Mouse (Mus musculus): Measurements from ENCODE around the gene Plppr3.

DNA sequence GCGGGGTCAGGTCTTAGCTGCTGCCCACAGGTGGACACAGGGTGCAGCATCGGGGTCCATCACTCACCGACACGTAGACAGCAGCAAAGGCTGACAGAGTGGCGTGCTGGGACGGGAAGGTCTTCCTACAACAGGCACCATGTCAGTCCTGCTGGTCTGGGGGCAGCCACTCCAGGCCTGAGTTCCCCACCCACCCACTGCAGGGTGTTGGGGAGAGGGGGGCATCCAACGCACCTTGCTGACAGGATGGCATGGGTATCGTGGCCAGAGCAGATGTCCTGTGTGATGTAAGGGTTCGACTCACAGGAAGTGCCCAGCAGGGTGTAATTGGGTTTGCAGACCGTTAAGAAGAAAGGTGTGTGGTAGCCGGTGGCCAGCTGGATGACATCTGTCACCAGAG, 7.8 kb downstream of the Plppr3 start:
- TF ChIP-seq GATA1 (IDR thresholded peaks at IDR 0.05; ENCODE audit: low read length) (no peak), TAL1 (IDR thresholded peaks at IDR 0.05; ENCODE audit: low read length) (no peak)

Data from erythroblast, embryonic 14.5 days (primary cell).